Mouse (Mus musculus) olfactory bulb, adult 2 months (tissue): ENCODE data around the gene Caml.

Experiments
- CTCF ChIP-seq: fragments of 200-500 bp; IDR thresholded peaks from 2 replicates; pipeline ENCODE4 v1.5.1; 2012; ENCODE audit warnings: low read depth, mild to moderate bottlenecking, low read length, moderate library complexity; ENCODE audit not compliant: insufficient read depth
- POLR2A ChIP-seq: fragments of 200-500 bp; IDR thresholded peaks from 2 replicates; pipeline ENCODE4 v1.6.1; 2012; ENCODE audit warnings: mild to moderate bottlenecking, low read depth, low read length, moderate library complexity; ENCODE audit not compliant: insufficient read depth

DNA sequence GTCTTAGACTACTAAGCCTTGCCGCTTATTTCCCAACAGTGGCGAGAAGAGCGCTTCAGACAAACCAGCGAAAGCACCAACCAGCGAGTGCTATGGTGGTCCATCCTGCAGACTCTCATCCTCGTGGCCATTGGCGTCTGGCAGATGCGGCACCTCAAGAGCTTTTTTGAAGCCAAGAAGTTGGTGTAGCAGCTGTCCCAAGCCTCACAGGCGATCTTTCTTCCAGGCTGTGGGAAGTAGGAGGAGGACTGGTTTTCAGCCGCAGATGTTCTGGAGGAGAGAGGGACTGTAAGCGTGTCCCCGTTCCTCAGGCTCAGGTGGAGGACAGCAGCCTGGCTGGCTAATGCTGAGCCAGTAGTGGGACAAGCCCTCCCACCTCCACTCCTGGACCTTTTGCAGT, 26.0 kb upstream of the Caml start:
- TF ChIP-seq POLR2A (no peak), CTCF (no peak)
